Mouse (Mus musculus): ENCODE results near the gene Gm6217. TPM values are rescaled to one million over a fixed set of nuclear protein-coding genes. Genes with fewer than 3 reads are reported as not detected.
"Not testable (repeated sequence)": the region's sequence is repeated elsewhere in the genome, so short reads cannot be mapped to it uniquely, and the experiment has no call there.

Gene Gm6217
- not detected in 2 replicates for polyA plus RNA-seq (2012)

GRCm38 (mm10) chr1:82931326-82931725, at the start of gene Gm6217:
Gene Gm6217, minus strand, starts transcription at chr1:82931399.
- TF ChIP-seq GATA1 (IDR thresholded peaks at IDR 0.05; ENCODE audit: low read length) = not testable (repeated sequence)

DNA sequence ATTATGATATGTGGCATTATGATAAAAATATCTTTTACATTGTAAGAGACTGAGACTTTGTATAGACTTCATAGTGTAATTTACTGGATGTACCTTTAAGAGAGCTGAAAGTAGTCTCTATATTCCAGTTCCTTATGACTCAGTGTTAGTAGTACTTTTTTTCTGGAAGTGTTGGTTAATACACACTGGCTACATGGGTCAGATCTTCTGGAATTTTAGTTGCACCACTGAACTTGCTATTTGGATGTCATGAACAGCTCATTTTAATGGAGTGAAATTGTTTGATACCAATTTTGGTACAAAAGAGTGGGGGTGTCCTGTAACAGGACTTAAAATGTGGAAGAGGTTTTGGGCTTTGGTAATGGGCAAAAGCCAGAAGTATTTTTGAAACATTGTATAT, 46.6 kb upstream of the Gm6217 start:
- TF ChIP-seq GATA1 (IDR thresholded peaks at IDR 0.05; ENCODE audit: low read length) = no peak

DNA sequence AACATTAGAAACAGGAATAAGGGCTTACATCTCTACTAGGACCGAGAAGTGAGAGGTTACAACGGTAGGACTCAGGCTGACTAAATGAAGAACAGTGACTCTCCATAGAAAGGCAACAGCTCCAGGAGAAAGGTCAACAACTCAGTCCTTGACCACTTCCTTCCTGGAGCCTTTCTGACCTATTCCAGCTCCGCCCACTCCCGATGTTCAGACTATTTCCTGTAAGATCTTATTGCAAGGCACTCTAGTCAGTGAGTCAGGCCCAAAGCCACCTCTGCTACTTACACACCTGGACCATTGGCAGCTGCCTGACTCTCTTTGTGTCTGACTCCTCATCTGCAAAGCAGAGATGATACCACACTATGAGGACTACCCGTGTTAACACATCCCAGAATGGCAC, 44.6 kb upstream of the Gm6217 start:
- TF ChIP-seq GATA1 (IDR thresholded peaks at IDR 0.05; ENCODE audit: low read length) = no peak

GRCm38 (mm10) chr1:82974342-82974741, 43.1 kb upstream of the Gm6217 start:
- no peak for TF ChIP-seq GATA1 (IDR thresholded peaks at IDR 0.05; ENCODE audit: low read length)

DNA sequence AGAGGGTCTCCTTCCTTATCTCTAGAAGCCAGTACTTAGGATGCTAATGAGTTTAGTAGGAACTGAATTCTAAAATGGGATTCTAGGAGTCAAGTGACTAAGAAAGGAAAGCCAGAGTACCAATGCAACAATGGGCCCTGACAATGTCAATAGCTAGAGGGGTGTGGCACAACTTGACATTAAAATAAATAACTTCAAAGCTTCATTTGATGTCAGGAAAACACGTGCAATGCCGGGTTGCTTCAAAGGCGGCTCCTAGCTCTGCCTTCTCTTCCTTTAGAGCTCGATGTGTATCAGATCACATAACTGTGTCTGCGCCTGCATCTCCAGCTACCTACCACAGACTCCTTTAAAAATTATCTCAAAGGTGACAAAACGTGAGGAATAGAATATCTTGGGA, 42.7 kb upstream of the Gm6217 start:
- no peak for TF ChIP-seq GATA1 (IDR thresholded peaks at IDR 0.05; ENCODE audit: low read length)

DNA sequence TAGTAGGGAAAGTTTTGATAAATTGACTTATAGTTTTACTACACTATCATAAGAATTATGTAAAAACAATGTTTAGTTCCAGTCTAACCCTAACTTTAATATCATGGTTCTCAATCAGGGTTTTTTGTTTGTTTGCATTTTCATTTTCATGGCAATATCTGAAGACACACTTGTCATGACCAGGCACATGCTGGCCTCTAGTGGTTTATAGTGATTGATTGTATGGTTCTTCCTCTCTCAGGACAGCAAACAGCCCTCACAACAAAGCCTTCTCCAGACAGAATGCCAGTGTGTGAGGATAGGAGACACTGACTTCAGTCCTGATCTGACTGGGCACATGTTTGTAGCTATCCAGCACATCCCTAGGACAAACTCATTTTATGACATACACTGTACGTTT, 42.0 kb upstream of the Gm6217 start:
- no peak for TF ChIP-seq GATA1 (IDR thresholded peaks at IDR 0.05; ENCODE audit: low read length)

DNA sequence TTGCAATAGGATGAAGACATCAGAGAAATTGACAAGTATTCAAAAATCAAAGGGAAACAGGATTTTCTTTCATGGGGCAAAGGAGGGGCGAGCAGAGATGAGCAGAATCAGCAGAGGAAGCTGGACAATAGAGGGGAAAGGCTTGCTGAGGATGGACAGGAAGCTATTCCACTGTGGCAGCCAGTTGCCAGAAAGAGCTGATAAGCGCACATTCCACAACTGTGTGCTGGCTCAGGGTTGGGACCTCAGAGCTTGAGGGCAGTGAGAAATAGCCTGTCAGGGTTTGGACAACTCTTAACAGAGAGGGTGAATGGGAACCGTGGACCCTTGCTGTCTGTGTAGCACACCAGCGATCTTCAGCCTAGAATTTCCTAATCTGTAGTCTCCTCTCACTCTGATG, 40.8 kb upstream of the Gm6217 start:
- TF ChIP-seq GATA1 (IDR thresholded peaks at IDR 0.05; ENCODE audit: low read length) = no peak

- TF ChIP-seq GATA1 (IDR thresholded peaks at IDR 0.05; ENCODE audit: low read length) = no peak
Observed at GRCm38 (mm10) chr1:82966413-82966812, 35.2 kb upstream of the Gm6217 start.

DNA sequence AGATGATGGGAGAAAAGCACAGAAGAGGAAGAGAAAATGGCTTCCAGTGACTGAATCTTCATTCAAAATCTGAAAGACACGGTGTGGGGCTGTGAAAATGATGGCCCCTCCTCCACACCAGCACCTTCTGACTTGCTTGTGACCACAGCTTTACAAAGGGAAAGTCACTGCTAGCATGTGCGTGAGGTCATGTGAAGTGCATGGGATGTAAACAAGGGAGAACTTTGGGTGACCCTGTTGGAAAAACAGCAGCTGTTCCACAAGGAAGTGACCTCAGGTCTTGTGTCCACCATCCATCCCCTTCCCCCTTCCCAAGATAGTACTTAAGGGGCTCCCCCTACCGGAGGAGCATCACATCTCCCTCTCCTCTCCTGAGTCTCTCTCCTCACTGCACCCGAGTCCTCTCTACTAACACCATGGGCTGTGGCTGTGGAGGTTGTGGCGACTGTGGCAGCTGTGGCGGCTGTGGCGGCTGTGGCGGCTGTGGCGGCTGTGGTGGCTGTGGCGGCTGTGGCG, 28.7 kb upstream of the Gm6217 start, which contains the start of gene Gm47955:
TSS of gene Gm47955 (plus strand) at position 417 of the 516 bp plus-strand sequence.
- no peak for TF ChIP-seq GATA1 (IDR thresholded peaks at IDR 0.05; ENCODE audit: low read length)

DNA sequence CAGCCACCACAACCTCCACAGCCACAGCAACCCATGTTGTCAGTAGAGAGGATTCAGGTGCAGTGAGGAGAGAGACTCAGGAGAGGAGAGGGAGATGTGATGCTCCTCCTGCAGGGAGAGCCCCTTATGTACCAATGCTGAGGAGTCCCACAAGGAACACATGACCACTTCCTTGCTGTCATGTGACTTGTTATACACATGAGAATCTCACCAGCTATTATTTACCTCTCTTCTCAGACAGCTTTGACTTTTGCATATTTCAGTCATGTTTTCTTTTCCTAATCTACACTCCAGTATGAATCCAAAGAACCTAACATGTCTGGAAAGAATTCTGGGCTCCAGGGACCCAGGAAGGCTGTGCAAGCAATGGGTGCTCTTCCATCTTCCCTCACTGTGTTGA, 24.7 kb upstream of the Gm6217 start, which contains the start of gene Gm7544:
TSS of gene Gm7544 (minus strand) at position 101 of the 400 bp plus-strand sequence.
- TF ChIP-seq GATA1 (IDR thresholded peaks at IDR 0.05; ENCODE audit: low read length) = not testable (repeated sequence)

- TF ChIP-seq GATA1 (IDR thresholded peaks at IDR 0.05; ENCODE audit: low read length) = no peak
Observed at GRCm38 (mm10) chr1:82948601-82949000, 17.4 kb upstream of the Gm6217 start.

DNA sequence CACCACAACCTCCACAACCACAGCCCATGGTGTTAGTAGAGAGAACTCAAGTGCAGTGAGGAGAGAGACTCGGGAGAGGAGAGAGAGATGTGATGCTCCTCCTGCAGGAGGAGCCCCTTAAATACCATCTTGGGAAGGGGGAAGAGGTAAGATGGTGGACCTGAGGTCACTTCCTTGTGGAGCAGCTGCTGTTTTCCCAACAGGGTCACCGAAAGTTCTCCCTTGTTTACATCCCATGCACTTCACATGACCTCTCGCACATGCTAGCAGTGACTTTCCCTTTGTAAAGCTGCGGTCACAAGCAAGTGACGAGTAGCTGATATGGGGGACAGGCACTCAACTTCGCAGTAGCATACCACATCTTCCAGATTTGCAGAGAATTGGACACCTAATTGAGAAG, 12.1 kb upstream of the Gm6217 start, which contains the start of gene A030003K21Rik:
TSS of gene A030003K21Rik (minus strand) at position 94 of the 400 bp plus-strand sequence.
- not testable (repeated sequence) for TF ChIP-seq GATA1 (IDR thresholded peaks at IDR 0.05; ENCODE audit: low read length)

GRCm38 (mm10) chr1:82938666-82939065, 7.5 kb upstream of the Gm6217 start:
- no peak for TF ChIP-seq GATA1 (IDR thresholded peaks at IDR 0.05; ENCODE audit: low read length)

DNA sequence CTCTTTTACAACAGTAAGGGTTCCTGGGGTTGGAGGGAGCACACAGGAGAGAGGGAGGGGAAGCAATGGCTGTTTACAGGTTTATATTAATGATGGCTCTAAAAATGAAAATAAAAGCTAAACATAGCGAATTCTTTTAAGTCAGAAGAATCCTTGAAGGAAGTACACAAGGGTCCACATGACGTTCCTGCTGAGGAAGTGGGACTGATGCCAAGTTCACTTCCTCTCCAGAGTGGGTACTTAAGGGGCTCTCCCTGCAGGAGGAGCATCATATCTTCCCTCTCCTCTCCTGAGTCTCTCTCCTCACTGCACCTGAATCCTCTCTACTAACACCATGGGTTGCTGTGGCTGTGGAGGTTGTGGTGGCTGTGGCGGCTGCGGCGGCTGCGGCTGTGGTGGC, 6.5 kb downstream of the Gm6217 start, which contains the start of gene A030014E15Rik:
TSS of gene A030014E15Rik (plus strand) at position 268 of the 400 bp plus-strand sequence.
- no peak for TF ChIP-seq GATA1 (IDR thresholded peaks at IDR 0.05; ENCODE audit: low read length)

GRCm38 (mm10) chr1:82913025-82913424, 18.2 kb downstream of the Gm6217 start, which contains the start of gene A030005L19Rik:
Gene A030005L19Rik, plus strand, starts transcription at chr1:82913325.
- TF ChIP-seq GATA1 (IDR thresholded peaks at IDR 0.05; ENCODE audit: low read length) = no peak

GRCm38 (mm10) chr1:82905886-82906285, 25.3 kb downstream of the Gm6217 start:
- no peak for TF ChIP-seq GATA1 (IDR thresholded peaks at IDR 0.05; ENCODE audit: low read length)

DNA sequence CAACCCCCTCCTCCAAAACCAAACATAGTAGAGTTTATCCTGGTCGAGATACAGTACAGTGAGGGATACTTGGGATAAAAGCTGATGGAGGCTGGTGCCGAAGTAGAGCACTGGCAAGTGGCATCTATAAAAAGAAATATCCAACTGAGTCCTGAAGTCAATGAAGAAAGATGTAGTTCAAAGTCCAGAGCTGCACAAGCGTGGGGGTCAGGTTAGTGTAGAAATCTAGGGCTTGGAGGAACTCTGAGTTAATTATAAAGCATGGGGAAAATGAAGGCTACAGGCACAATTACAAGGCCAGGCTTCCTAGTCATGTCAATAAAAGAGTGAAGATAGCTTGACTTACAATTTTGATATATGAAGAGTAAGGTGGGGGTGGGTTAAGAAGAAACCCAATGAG, 30.0 kb downstream of the Gm6217 start:
- TF ChIP-seq GATA1 (IDR thresholded peaks at IDR 0.05; ENCODE audit: low read length) = no peak
